Mouse (Mus musculus): ENCODE results near the gene Olfr603. TPM values are rescaled to one million over a fixed set of nuclear protein-coding genes. Genes with fewer than 3 reads are reported as not detected.
"Not testable (repeated sequence)": the region's sequence is repeated elsewhere in the genome, so short reads cannot be mapped to it uniquely, and the experiment has no call there.

Olfr603 gene
- polyA plus RNA-seq (2012; rRNA removed), result not detected in 2 replicates

- no peak for DNase-seq (ENCODE audit: low read depth)
Measured at GRCm38 (mm10) chr7:103386077-103386476, at the start of gene Olfr603. Olfr603 (minus strand) TSS chr7:103386177.

- not testable (repeated sequence) for DNase-seq (ENCODE audit: low read depth)
Measured at GRCm38 (mm10) chr7:103414772-103415171, 28.8 kb upstream of the Olfr603 start, which contains the start of gene Usp17lc. Usp17lc (plus strand) TSS chr7:103415072.

- not testable (repeated sequence) for DNase-seq (ENCODE audit: low read depth)
Measured at GRCm38 (mm10) chr7:103406521-103407055, 20.6 kb upstream of the Olfr603 start.

GRCm38 (mm10) chr7:103398981-103399380 is 13.0 kb upstream of the Olfr603 start:
- no peak for DNase-seq (ENCODE audit: low read depth)

GRCm38 (mm10) chr7:103397758-103398157 is 11.8 kb upstream of the Olfr603 start:
- no peak for DNase-seq (ENCODE audit: low read depth)

- no peak for DNase-seq (ENCODE audit: low read depth)
Measured at GRCm38 (mm10) chr7:103362555-103362954, 23.4 kb downstream of the Olfr603 start, which contains the start of gene Olfr601. Olfr601 (minus strand) TSS chr7:103362655.

- DNase-seq (ENCODE audit: low read depth), result no peak
Measured at GRCm38 (mm10) chr7:103349569-103349968, 36.4 kb downstream of the Olfr603 start, which contains the start of gene Olfr600. Olfr600 (minus strand) TSS chr7:103349669.

- no peak for DNase-seq (ENCODE audit: low read depth)
Measured at GRCm38 (mm10) chr7:103335617-103336016, 50.4 kb downstream of the Olfr603 start, which contains the start of gene Olfr599. Olfr599 (plus strand) TSS chr7:103335917.

Other genes with a start within 250 kb of the Olfr603 start
- gene Olfr588-ps1, start 245.3 kb downstream of the Olfr603 start, polyA plus RNA-seq (2012; rRNA removed), result not detected in 2 replicates
- gene Olfr589, start 229.8 kb downstream of the Olfr603 start, polyA plus RNA-seq (2012; rRNA removed), result not detected in 2 replicates
- gene Olfr591, start 207.8 kb downstream of the Olfr603 start, polyA plus RNA-seq (2012; rRNA removed), result not detected in 2 replicates
- gene Olfr592, start 201.4 kb downstream of the Olfr603 start, polyA plus RNA-seq (2012; rRNA removed), result not detected in 2 replicates
- not detected in 2 replicates for gene Olfr593, start 174.3 kb downstream of the Olfr603 start, polyA plus RNA-seq (2012; rRNA removed)
- gene Olfr594, start 169.2 kb downstream of the Olfr603 start, polyA plus RNA-seq (2012; rRNA removed), result not detected in 2 replicates
- not detected in 2 replicates for gene Usp17ld, start 133.7 kb downstream of the Olfr603 start, polyA plus RNA-seq (2012; rRNA removed)
- gene Olfr596, start 80.5 kb downstream of the Olfr603 start, polyA plus RNA-seq (2012; rRNA removed), result not detected in 2 replicates
- not detected in 2 replicates for gene Olfr597, start 69.9 kb downstream of the Olfr603 start, polyA plus RNA-seq (2012; rRNA removed)
- gene Olfr598, start 62.6 kb downstream of the Olfr603 start, polyA plus RNA-seq (2012; rRNA removed), result not detected in 2 replicates
- gene Olfr599, start 50.3 kb downstream of the Olfr603 start, polyA plus RNA-seq (2012; rRNA removed), result not detected in 2 replicates
- not detected in 2 replicates for gene Olfr600, start 36.5 kb downstream of the Olfr603 start, polyA plus RNA-seq (2012; rRNA removed)
- not detected in 2 replicates for gene Olfr601, start 23.5 kb downstream of the Olfr603 start, polyA plus RNA-seq (2012; rRNA removed)
- not detected in 2 replicates for gene Usp17lc, start 28.9 kb upstream of the Olfr603 start, polyA plus RNA-seq (2012; rRNA removed)
- gene Olfr605, start 59.3 kb upstream of the Olfr603 start, polyA plus RNA-seq (2012; rRNA removed), result not detected in 2 replicates
- gene Olfr606, start 62.9 kb upstream of the Olfr603 start, polyA plus RNA-seq (2012; rRNA removed), result not detected in 2 replicates
- not detected in 2 replicates for gene Olfr607, start 78.0 kb upstream of the Olfr603 start, polyA plus RNA-seq (2012; rRNA removed)
- gene Olfr608, start 83.7 kb upstream of the Olfr603 start, polyA plus RNA-seq (2012; rRNA removed), result not detected in 2 replicates
- gene Olfr609, start 111.9 kb upstream of the Olfr603 start, polyA plus RNA-seq (2012; rRNA removed), result not detected in 2 replicates
- not detected in 2 replicates for gene Olfr610, start 125.9 kb upstream of the Olfr603 start, polyA plus RNA-seq (2012; rRNA removed)
- not detected in 2 replicates for gene Olfr611, start 134.7 kb upstream of the Olfr603 start, polyA plus RNA-seq (2012; rRNA removed)
- not detected in 2 replicates for gene Olfr612, start 156.5 kb upstream of the Olfr603 start, polyA plus RNA-seq (2012; rRNA removed)
- gene Olfr613, start 161.9 kb upstream of the Olfr603 start, polyA plus RNA-seq (2012; rRNA removed), result not detected in 2 replicates
- gene Olfr615, start 169.9 kb upstream of the Olfr603 start, polyA plus RNA-seq (2012; rRNA removed), result not detected in 2 replicates
- not detected in 2 replicates for gene Olfr616, start 183.0 kb upstream of the Olfr603 start, polyA plus RNA-seq (2012; rRNA removed)
- not detected in 2 replicates for gene Olfr617, start 186.9 kb upstream of the Olfr603 start, polyA plus RNA-seq (2012; rRNA removed)
- gene Olfr618, start 203.9 kb upstream of the Olfr603 start, polyA plus RNA-seq (2012; rRNA removed), result not detected in 2 replicates
- not detected in 2 replicates for gene Olfr619, start 214.4 kb upstream of the Olfr603 start, polyA plus RNA-seq (2012; rRNA removed)
- not detected in 2 replicates for gene Olfr620, start 226.4 kb upstream of the Olfr603 start, polyA plus RNA-seq (2012; rRNA removed)

Measured in gonadal fat pad, adult 2 months (tissue).